Mouse (Mus musculus): ENCODE measurements at regions not wholly inside any gene's neighbourhood (a gene's known extent, or its start where the extent isn't known, plus 50 kb on each side); places are given as distances from the start of the nearest gene placed in this dataset.

DNA sequence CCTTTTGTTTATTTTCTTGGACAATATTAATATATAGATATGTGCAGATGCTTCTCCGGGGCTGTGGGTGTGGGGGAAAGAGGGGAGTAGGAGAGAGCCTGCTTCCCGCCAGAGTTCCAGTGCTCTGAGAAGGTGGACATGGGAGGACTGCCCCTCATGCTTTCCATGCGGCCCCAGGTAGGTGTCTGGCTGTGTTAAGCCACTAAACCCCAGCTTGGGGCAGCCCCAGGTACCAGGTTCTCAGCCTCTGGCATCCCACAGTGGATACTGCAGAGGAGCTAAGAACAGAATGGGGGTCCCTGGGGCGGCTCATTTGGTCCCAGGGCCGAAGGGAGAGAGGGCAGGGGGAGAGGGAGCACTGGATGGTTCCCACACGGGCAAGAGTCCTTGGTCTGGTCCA is 361.9 kb upstream of the Hs6st1 start:
- no peak for ATAC-seq (ENCODE audit: low FRiP score, low read depth)
- 84% methylated on average over 6 of the region's 6 CpGs for whole genome bisulfite sequencing
- no peak overlapping the region for H3K9ac ChIP-seq (replicated peaks)
- peaks cover 5% of the 10 kb centered on the region; the same call in 1 of the 2 replicates for H3K4me1 ChIP-seq
- no peak overlapping the region for H3K4me2 ChIP-seq (replicated peaks)
- H3K27ac ChIP-seq (replicated peaks), result no peak overlapping the region
- no peaks in the 10 kb centered on the region for H3K27me3 ChIP-seq
- no peaks in the 10 kb centered on the region for H3K9me3 ChIP-seq
- no peak overlapping the region for H3K4me3 ChIP-seq
- H3K36me3 ChIP-seq, result no peaks in the 10 kb centered on the region

DNA sequence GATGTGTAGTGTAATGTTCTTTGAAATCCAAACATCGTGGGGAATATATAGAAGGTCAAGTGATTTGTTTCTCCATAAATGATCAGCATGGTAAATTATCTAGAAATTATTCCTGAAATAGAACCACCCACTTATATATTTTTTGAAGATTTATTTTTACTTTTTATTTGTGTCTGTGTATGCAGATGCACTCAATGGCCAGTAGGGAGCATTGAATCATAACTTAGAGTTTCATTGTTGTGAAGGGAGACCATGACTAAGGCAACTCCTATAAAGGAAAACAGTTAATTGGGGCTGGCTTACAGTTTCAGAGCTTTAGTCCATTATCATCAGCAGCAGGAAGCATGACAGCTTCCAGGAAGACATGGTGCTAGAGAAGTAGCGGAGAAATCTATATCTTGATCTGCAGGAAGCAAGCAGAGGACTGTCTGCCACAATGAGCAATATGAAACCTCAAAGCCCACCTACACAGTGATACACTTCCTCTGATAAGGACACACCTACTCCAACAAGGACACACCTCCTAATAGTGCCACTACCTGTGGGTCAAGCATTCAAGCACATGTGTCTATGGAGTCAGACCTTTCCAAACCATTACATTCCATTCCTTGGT is 359.9 kb upstream of the Hs6st1 start:
- WGBS, result 90% methylated on average over 2 of the region's 2 CpGs
- Histone ChIP-seq H3K27me3 (no peaks in the 10 kb centered on the region), H3K36me3 (no peaks in the 10 kb centered on the region), H3K9me3 (no peaks in the 10 kb centered on the region), H3K4me3 (no peak overlapping the region), H3K4me2 (replicated peaks) (no peak overlapping the region), H3K4me1 (no peaks in the 10 kb centered on the region), H3K9ac (replicated peaks) (no peak overlapping the region), H3K27ac (replicated peaks) (no peak overlapping the region)
- ATAC-seq (ENCODE audit: low FRiP score, low read depth), result no peak

DNA sequence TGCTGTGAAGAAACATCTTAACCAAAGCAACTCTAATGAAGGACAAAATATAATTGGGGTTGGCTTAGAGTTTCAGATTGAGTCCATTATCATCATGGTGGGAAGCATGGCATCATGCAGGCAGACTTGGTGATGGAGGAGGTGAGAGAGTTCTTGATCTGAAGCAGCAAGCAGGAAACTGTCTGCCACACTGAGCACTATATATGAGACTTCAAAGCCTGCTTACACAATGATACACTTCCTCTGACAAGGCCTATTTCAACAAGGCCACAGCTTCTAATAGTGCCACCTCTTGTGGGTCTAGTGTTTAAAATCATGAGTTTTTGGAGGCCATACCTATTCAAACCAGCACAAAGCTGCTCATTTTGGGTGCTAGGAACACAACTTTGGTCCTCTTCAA is 359.0 kb upstream of the Hs6st1 start:
- Histone ChIP-seq H3K9ac (replicated peaks) (no peak overlapping the region), H3K4me1 (no peaks in the 10 kb centered on the region), H3K27me3 (no peaks in the 10 kb centered on the region), H3K4me2 (replicated peaks) (no peak overlapping the region), H3K36me3 (no peaks in the 10 kb centered on the region), H3K27ac (replicated peaks) (no peak overlapping the region), H3K9me3 (no peaks in the 10 kb centered on the region), H3K4me3 (no peak overlapping the region)
- ATAC-seq (ENCODE audit: low FRiP score, low read depth), result no peak

DNA sequence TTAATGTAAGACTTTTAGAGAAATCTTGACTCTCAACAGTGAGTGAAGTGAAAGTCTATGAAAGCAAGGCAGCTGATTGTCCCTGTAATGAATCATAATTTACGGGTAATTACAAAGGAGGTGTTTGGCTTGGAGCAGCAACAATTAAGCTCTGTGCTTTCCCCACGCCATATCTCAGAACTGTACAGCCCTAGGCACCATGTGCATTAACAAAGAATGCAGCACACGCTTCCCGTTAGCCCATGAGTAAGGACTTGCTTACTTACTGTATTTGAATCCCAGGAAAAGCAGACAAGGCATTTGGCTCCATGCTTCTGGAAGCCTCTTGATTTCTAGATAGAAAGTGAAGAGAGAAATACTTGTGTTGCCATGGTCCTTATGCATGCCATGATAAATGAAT is 354.2 kb upstream of the Hs6st1 start:
- H3K4me1 ChIP-seq, result no peaks in the 10 kb centered on the region
- H3K36me3 ChIP-seq, result no peaks in the 10 kb centered on the region
- H3K9ac ChIP-seq (replicated peaks), result no peak overlapping the region
- no peak overlapping the region for H3K4me2 ChIP-seq (replicated peaks)
- ATAC-seq (ENCODE audit: low FRiP score, low read depth), result no peak
- no peak overlapping the region for H3K4me3 ChIP-seq
- no peaks in the 10 kb centered on the region for H3K27me3 ChIP-seq
- H3K9me3 ChIP-seq, result no peaks in the 10 kb centered on the region
- no peak overlapping the region for H3K27ac ChIP-seq (replicated peaks)
- 83% methylated on average over 4 of the region's 4 CpGs for WGBS

DNA sequence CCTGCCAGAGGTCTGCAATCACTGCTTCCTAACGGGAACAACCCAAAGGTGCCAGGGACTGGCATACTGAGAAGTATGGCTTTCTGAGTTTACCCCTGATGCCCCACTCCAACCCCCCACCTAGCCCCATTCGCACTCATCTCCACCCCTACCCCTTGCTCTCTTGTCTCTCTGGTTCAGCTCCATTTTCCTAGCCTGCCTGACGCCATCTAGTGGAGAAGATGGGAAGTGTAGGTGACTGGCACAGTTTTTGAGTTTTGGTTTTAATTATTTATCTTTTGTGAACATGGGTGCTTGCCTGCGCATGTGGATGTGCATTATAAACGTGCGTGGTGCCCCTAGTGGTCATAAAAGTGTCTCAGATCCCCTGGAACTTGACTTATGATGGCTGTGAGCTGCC is 352.3 kb upstream of the Hs6st1 start:
- Histone ChIP-seq H3K27me3 (no peaks in the 10 kb centered on the region), H3K4me1 (no peaks in the 10 kb centered on the region), H3K9ac (replicated peaks) (no peak overlapping the region), H3K9me3 (no peaks in the 10 kb centered on the region), H3K4me2 (replicated peaks) (no peak overlapping the region), H3K27ac (replicated peaks) (no peak overlapping the region), H3K36me3 (no peaks in the 10 kb centered on the region), H3K4me3 (no peak overlapping the region)
- ATAC-seq (ENCODE audit: low FRiP score, low read depth), result no peak
- 66% methylated on average over 6 of the region's 6 CpGs for WGBS

DNA sequence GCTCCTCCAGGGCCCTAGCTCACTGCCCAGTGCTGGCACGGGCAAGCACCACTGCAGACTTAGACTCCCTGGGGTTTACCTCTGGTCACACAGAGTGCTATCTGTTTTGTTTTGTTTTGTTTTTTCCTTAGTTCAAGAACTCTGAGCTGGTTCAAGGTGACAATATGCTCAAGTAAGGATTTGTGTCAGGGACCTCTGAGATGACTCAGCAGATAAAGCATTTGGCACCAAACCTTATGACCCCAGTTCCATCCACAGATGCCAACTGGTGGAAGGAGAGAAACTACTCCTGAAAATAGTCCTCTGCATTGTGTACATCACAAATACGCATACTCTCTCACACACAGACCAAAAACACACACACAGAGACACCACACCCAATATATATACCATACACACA is 351.0 kb upstream of the Hs6st1 start:
- Histone ChIP-seq H3K9me3 (no peaks in the 10 kb centered on the region), H3K4me3 (no peak overlapping the region), H3K4me2 (replicated peaks) (no peak overlapping the region), H3K9ac (replicated peaks) (no peak overlapping the region), H3K36me3 (no peaks in the 10 kb centered on the region), H3K27ac (replicated peaks) (no peak overlapping the region), H3K4me1 (no peaks in the 10 kb centered on the region), H3K27me3 (no peaks in the 10 kb centered on the region)
- 90% methylated on average over 2 of the region's 2 CpGs for WGBS
- no peak for ATAC-seq (ENCODE audit: low FRiP score, low read depth)

DNA sequence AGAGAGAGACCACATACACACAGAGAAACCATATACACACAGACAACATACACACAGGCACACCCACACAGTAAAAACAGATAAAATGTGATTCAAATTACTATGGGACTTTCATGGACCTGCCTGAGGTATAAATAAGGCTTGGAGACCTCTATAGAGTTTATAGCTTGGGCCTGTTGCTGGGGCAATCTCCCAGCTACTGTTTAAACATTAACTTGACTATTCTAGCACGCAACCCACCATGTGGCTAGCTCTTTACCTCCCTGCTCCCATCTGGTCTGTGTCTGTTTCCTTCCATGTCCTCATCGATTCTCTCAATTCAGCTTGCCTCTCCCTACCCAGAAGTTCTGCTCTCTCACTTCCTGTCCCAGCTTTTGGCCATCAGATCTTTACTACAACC is 350.5 kb upstream of the Hs6st1 start:
- Histone ChIP-seq H3K9me3 (no peaks in the 10 kb centered on the region), H3K27me3 (no peaks in the 10 kb centered on the region), H3K4me3 (no peak overlapping the region), H3K4me1 (no peaks in the 10 kb centered on the region), H3K4me2 (replicated peaks) (no peak overlapping the region), H3K9ac (replicated peaks) (no peak overlapping the region), H3K27ac (replicated peaks) (no peak overlapping the region), H3K36me3 (no peaks in the 10 kb centered on the region)
- 89% methylated on average over 2 of the region's 2 CpGs for WGBS
- ATAC-seq (ENCODE audit: low FRiP score, low read depth), result no peak

DNA sequence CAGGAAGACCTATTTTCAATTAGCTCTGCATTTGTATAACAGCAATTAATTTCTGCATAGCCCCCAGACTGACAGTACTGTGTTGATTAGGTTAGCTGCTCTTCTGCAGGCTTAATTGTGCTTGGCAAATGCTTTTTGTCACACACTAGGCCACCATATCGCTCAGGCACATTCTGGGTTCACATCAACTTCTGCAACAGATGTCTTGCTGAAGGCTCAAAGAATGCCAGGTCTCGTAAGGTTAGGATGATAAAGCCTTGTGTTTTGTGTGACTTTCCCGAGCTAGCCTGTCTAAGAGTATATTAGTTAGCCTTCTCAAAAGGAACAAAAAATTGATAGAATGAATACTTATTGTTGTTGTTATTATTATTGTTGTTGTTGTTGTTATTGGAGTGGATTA is 348.1 kb upstream of the Hs6st1 start:
- H3K4me1 ChIP-seq, result no peaks in the 10 kb centered on the region
- no peak overlapping the region for H3K4me3 ChIP-seq

DNA sequence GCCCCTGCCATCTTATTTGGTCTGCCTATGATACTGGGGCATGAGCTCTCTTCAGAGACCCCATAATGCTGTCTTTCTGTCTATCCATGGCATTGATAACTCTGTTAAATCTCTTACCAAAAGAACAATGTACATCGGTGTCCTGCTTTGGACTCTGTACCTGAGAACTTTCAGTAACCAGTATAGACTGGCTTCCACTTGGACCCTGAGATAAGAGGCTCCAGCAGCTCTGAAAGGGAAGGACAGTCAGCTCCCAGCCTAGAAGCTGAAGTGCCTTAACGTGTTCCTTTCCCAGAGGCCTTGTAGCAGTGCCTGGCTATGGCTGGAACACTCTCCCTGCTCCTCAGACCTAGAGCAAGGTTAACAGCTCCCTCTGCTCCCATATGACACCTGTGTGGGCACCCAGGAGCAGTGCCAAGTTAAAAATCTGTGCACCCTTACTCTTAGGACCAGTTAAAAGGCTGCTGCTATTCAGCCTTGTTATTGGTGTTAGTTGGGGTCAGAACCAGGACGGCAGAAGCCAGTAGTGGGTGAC is 343.8 kb upstream of the Hs6st1 start:
- H3K4me2 ChIP-seq (replicated peaks), result no peak overlapping the region
- 82% methylated on average over 3 of the region's 3 CpGs for WGBS
- H3K36me3 ChIP-seq, result no peaks in the 10 kb centered on the region
- no peak overlapping the region for H3K4me3 ChIP-seq
- no peak overlapping the region for H3K27ac ChIP-seq (replicated peaks)
- no peaks in the 10 kb centered on the region for H3K4me1 ChIP-seq
- no peaks in the 10 kb centered on the region for H3K27me3 ChIP-seq
- H3K9me3 ChIP-seq, result no peaks in the 10 kb centered on the region
- no peak for ATAC-seq (ENCODE audit: low FRiP score, low read depth)
- H3K9ac ChIP-seq (replicated peaks), result no peak overlapping the region

More for the DNA sequence above, 348.1 kb upstream of the Hs6st1 start:
- Histone ChIP-seq H3K36me3 (no peaks in the 10 kb centered on the region), H3K9ac (replicated peaks) (no peak overlapping the region), H3K27me3 (no peaks in the 10 kb centered on the region), H3K4me2 (replicated peaks) (no peak overlapping the region), H3K27ac (replicated peaks) (no peak overlapping the region), H3K9me3 (no peaks in the 10 kb centered on the region)
- ATAC-seq (ENCODE audit: low FRiP score, low read depth), result no peak
- 87% methylated on average over 3 of the region's 3 CpGs for WGBS

DNA sequence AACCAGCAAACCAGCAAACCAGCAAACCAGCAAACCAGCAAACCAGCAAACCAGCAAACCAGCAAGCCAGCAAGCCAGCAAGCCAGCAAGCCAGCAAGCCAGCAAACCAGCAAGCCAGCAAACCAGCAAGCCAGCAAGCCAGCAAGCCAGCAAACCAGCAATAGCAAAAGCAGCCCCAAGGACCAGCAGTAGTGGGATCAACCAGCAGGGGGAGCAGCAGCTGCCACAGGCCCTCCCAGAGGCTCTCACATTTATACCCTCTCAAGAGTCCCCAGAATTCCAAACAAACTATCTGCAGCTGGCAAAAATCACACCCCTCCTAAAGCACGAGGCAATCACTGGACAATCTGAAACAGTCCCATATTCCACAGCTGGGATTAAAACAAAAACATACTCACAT is 341.6 kb upstream of the Hs6st1 start:
- Histone ChIP-seq H3K27ac (replicated peaks) (no peak overlapping the region), H3K36me3 (no peaks in the 10 kb centered on the region), H3K4me1 (no peaks in the 10 kb centered on the region), H3K9ac (replicated peaks) (no peak overlapping the region), H3K4me2 (replicated peaks) (no peak overlapping the region), H3K27me3 (no peaks in the 10 kb centered on the region), H3K9me3 (no peaks in the 10 kb centered on the region), H3K4me3 (no peak overlapping the region)
- ATAC-seq (ENCODE audit: low FRiP score, low read depth), result no peak
- 44% methylated on average over 1 of the region's 1 CpGs for WGBS

DNA sequence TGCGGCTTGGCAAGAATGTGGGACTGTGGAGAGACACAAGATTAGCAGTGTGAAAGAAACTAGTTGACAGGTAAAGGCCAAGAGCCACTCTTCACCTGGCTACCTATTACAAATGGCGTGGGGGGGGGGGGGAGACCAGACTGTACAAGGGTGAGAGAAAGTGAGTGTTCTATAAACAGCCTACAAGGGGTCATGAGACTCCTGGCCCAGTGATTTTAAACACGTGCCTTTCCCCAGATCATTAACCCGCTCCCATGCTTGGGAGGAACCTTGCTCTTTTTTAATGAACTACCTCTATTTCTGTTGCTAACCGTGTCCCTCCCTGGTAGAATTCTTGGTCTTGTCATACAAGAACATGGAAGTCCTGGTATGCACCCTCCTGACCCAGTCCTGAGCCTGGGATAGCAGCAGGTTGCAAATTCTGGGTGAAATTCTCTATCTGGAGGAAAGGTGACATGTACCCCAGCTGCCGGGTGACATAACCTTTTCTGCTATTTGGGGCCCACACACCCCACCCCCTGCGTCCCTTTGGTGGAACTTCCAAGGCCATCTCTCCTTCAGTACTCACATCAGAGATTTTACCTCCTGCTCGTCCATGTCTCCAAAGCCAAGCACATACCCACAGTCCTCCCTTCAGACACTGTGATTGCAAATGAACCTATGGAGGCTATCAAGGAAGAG is 340.8 kb upstream of the Hs6st1 start:
- Histone ChIP-seq H3K4me2 (replicated peaks) (no peak overlapping the region), H3K9ac (replicated peaks) (no peak overlapping the region), H3K4me3 (no peak overlapping the region), H3K27ac (replicated peaks) (no peak overlapping the region), H3K9me3 (no peaks in the 10 kb centered on the region), H3K4me1 (no peaks in the 10 kb centered on the region), H3K27me3 (no peaks in the 10 kb centered on the region), H3K36me3 (no peaks in the 10 kb centered on the region)
- ATAC-seq (ENCODE audit: low FRiP score, low read depth), result no peak
- WGBS, result 86% methylated on average over 8 of the region's 8 CpGs

DNA sequence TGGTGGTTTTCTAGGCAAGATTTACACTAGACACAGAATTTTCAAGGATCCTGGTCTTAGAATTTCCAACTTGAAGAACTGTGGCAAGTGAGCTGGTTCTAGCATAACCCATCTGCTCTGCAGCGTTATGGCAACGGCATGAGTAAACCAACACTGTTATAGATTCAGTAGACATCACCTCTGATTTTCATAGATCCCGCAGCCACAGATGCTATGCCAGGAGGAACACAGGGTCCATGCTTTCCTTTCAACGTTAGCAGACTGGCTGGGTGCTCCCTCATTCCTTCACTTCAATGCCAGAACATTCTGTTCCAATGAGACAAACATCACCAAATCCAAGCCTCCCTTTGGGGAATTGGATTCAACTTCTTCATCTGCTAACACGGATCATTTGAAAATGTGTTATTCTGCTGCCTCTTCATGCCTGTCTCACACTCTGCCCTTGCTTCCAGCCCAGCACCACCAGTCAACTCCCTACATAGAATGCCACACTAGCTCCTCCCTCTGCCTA is 338.4 kb upstream of the Hs6st1 start:
- Histone ChIP-seq H3K27ac (replicated peaks) (no peak overlapping the region), H3K9me3 (no peaks in the 10 kb centered on the region), H3K4me1 (no peaks in the 10 kb centered on the region), H3K4me3 (no peak overlapping the region), H3K4me2 (replicated peaks) (no peak overlapping the region), H3K36me3 (no peaks in the 10 kb centered on the region), H3K27me3 (no peaks in the 10 kb centered on the region), H3K9ac (replicated peaks) (no peak overlapping the region)
- 92% methylated on average over 5 of the region's 5 CpGs for WGBS
- no peak for ATAC-seq (ENCODE audit: low FRiP score, low read depth)

Measured in midbrain, embryonic 12.5 days (tissue).